Mouse (Mus musculus) T-helper 2 cell (primary cell): Measurements from ENCODE around the gene Notch2.

ENCODE experiments used
- in situ Hi-C: fragments of 300-600 bp; cut with MboI, MseI; formaldehyde crosslinking; loops from one replicate; pipeline ENCODE4 v1.15.1; 2025; ENCODE audit warnings: high pct_unique_total_duplicates

Gene Notch2

GRCm38 (mm10) chr3:98146471-98147410, 133.4 kb downstream of the Notch2 start:
- in situ Hi-C loops: no loop called here

- in situ Hi-C loops: no loop called here
Observed at GRCm38 (mm10) chr3:98147706-98148105, 134.4 kb downstream of the Notch2 start.

GRCm38 (mm10) chr3:98149881-98150280, 136.6 kb downstream of the Notch2 start:
- in situ Hi-C loops: no loop called here

- in situ Hi-C loops: no loop called here
Observed at GRCm38 (mm10) chr3:98151016-98151415, 137.7 kb downstream of the Notch2 start.

- in situ Hi-C loops: no loop called here
Observed at GRCm38 (mm10) chr3:98153460-98153859, 140.1 kb downstream of the Notch2 start.

GRCm38 (mm10) chr3:98156158-98156557, 142.8 kb downstream of the Notch2 start:
- in situ Hi-C loops: no loop called here

GRCm38 (mm10) chr3:98157073-98157472, 143.7 kb downstream of the Notch2 start:
- in situ Hi-C loops: no loop called here

GRCm38 (mm10) chr3:98157585-98157984, 144.3 kb downstream of the Notch2 start:
- in situ Hi-C loops: no loop called here

GRCm38 (mm10) chr3:98158646-98159045, 145.3 kb downstream of the Notch2 start:
- in situ Hi-C loops: no loop called here

GRCm38 (mm10) chr3:98159289-98159688, 146.0 kb downstream of the Notch2 start:
- in situ Hi-C loops: no loop called here

GRCm38 (mm10) chr3:98160330-98160729, 147.0 kb downstream of the Notch2 start, which contains the start of gene Adam30:
Gene Adam30, plus strand, starts transcription at chr3:98160630.
- in situ Hi-C loops: no loop called here

- in situ Hi-C loops: no loop called here
Observed at GRCm38 (mm10) chr3:98178340-98178739, 165.0 kb downstream of the Notch2 start.

- in situ Hi-C loops: loop anchor here (5.0 kb wide), 1 partner anchor 131 kb away; no protein-coding TSS in a partner anchor
Observed at GRCm38 (mm10) chr3:98180805-98181204, 167.5 kb downstream of the Notch2 start.

- in situ Hi-C loops: loop anchor here (5.0 kb wide), 1 partner anchor 42 kb away; no protein-coding TSS in a partner anchor
Observed at GRCm38 (mm10) chr3:98185163-98185714, 171.9 kb downstream of the Notch2 start.

- in situ Hi-C loops: loop anchor here (5.0 kb wide), 1 partner anchor 40 kb away; no protein-coding TSS in a partner anchor
Observed at GRCm38 (mm10) chr3:98187777-98188176, 174.4 kb downstream of the Notch2 start.

- in situ Hi-C loops: no loop called here
Observed at GRCm38 (mm10) chr3:98197711-98198532, 184.6 kb downstream of the Notch2 start.

- in situ Hi-C loops: no loop called here
Observed at GRCm38 (mm10) chr3:98199747-98200146, 186.4 kb downstream of the Notch2 start.
